ENCODE assay signal across 10 mouse cellular contexts in the genomic region with DNA sequence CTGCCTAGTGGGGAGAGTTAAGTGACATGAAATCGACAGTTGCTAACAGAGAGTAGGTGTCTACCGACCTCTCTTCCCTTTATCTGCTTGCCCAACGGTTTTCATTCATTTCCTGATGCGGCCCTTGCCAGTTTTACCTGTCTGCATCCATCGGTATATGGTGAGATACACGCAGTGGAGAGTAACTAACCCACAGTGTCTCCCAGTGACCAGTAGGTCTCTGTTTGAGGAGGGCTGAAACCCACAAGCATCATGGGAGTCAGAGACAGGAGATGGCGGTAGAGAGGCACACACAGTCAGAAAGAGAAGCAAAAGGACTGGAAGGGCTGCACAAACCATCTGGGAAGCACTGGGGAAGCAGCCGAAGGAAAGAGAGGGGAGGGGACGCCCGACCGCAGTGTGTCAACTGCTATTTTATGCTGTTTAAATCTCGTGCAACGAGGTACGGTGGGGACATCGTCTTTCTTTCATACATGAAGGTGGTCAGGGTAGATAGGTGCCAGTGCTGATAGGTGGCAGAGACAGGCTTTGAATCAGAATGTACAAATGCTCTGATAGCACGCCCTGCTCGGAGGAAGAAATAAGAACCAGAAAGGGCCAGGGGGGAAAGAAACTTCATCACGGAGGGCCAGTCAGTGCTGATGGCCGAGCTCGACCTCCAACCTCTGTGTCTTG. TPM values are rescaled to one million over a fixed set of nuclear protein-coding genes. Genes with fewer than 3 reads are reported as not detected.
DNase-seq lines count a peak whose midpoint lies in the region; ATAC-seq and TF ChIP-seq lines count a peak whose summit lies in the region.
"Had no signal": no experiment of that assay in that cellular context is flagged by ENCODE, and none has a peak within 500 bp of the region (broad histone marks: within the 10 kb centered on the region; RNA-seq: fewer than 3 reads in every experiment).

No protein-coding gene starts in this region.

- H3K27ac ChIP-seq in hindbrain, postnatal 0 days, result no peak overlapping the region
- H3K27ac ChIP-seq in hindbrain, embryonic 14.5 days, result no peak overlapping the region
- no peak overlapping the region for H3K27ac ChIP-seq in liver, embryonic 14.5 days
- H3K27ac ChIP-seq: hindbrain, embryonic 15.5 days; lung, embryonic 15.5 days had no signal

- no peak for DNase-seq in hindbrain, postnatal 0 days (ENCODE audit: low spot score)
- no peak for DNase-seq in hindbrain, embryonic 14.5 days (ENCODE audit: low spot score)
- DNase-seq in CD4-positive, CD25-positive, alpha-beta regulatory T cell, adult 2 months (ENCODE audit: low read depth, low spot score), result peak; percentile 74
- DNase-seq in brain, adult 2 months (ENCODE audit: low read depth, low spot score), result peak; percentile 21
- DNase-seq in liver, embryonic 14.5 days (ENCODE audit: low read depth in 3 of 3, low spot score in 3 of 3), result no peak
- no peak for DNase-seq in adrenal gland, postnatal 10 days
- DNase-seq in heart, adult 9 months (ENCODE audit: low spot score in 2 of 2), result no peak
- DNase-seq in adrenal gland, adult 8-10 months, result no peak

- peaks cover 4% of the 10 kb centered on the region; the same call in 1 of the 2 replicates for H3K9me3 ChIP-seq in hindbrain, postnatal 0 days (ENCODE audit: low read length)
- H3K9me3 ChIP-seq in hindbrain, embryonic 14.5 days (ENCODE audit: control insufficient read depth, low read length), result no peaks in the 10 kb centered on the region
- no peaks in the 10 kb centered on the region; the same call in 1 of the 2 replicates for H3K9me3 ChIP-seq in liver, embryonic 14.5 days (ENCODE audit: control insufficient read depth, low read length)
- H3K9me3 ChIP-seq: hindbrain, embryonic 15.5 days; lung, embryonic 15.5 days had no signal

- H3K27me3 ChIP-seq in hindbrain, postnatal 0 days (ENCODE audit: insufficient read depth, low read length), result no peaks in the 10 kb centered on the region
- no peaks in the 10 kb centered on the region for H3K27me3 ChIP-seq in hindbrain, embryonic 14.5 days (ENCODE audit: control insufficient read depth, insufficient read depth, low read length)
- H3K27me3 ChIP-seq in liver, embryonic 14.5 days (ENCODE audit: control insufficient read depth, insufficient read depth, low read length), result no peaks in the 10 kb centered on the region
- H3K27me3 ChIP-seq: hindbrain, embryonic 15.5 days; lung, embryonic 15.5 days had no signal

- TF ChIP-seq EP300 in liver, embryonic 14.5 days (IDR thresholded peaks at IDR 0.05; ENCODE audit: low read depth), result peak; percentile 30; the same call in 1 of the 2 replicates

- WGBS in hindbrain, postnatal 0 days, result 83% methylated on average over 20 of the region's 20 CpGs
- WGBS in hindbrain, embryonic 14.5 days, result 83% methylated on average over 20 of the region's 20 CpGs
- 26% methylated on average over 20 of the region's 20 CpGs for WGBS in liver, embryonic 14.5 days (ENCODE audit: insufficient replicate concordance)

- H3K4me1 ChIP-seq in hindbrain, postnatal 0 days (ENCODE audit: insufficient read depth, low read length), result no peaks in the 10 kb centered on the region
- no peaks in the 10 kb centered on the region for H3K4me1 ChIP-seq in hindbrain, embryonic 14.5 days (replicated peaks; ENCODE audit: control insufficient read depth, insufficient read depth, low read length)
- H3K4me1 ChIP-seq in liver, embryonic 14.5 days (replicated peaks; ENCODE audit: control insufficient read depth in 2 of 2, insufficient read depth in 2 of 2, low read length in 1 of 2), result peaks cover 10 to 14% of the 10 kb centered on the region in 2 experiments
- H3K4me1 ChIP-seq: hindbrain, embryonic 15.5 days had no signal

- no peak overlapping the region for H3K4me2 ChIP-seq in hindbrain, postnatal 0 days (ENCODE audit: low read depth, low read length)
- no peak overlapping the region for H3K4me2 ChIP-seq in hindbrain, embryonic 14.5 days (replicated peaks)
- peak overlapping the region; percentile 59 for H3K4me2 ChIP-seq in liver, embryonic 14.5 days (ENCODE audit: low read depth)
- H3K4me2 ChIP-seq: hindbrain, embryonic 15.5 days; lung, embryonic 15.5 days had no signal

- H3K9ac ChIP-seq in hindbrain, postnatal 0 days (replicated peaks; ENCODE audit: low read length), result no peak overlapping the region
- no peak overlapping the region for H3K9ac ChIP-seq in hindbrain, embryonic 14.5 days
- H3K9ac ChIP-seq in liver, embryonic 14.5 days (replicated peaks), result 0 out of 2 replicates have a peak overlapping the region, but pooled peaks have one; percentile 18
- H3K9ac ChIP-seq: hindbrain, embryonic 15.5 days; lung, embryonic 15.5 days had no signal

- no peak for ATAC-seq in hindbrain, postnatal 0 days
- ATAC-seq in hindbrain, embryonic 14.5 days (ENCODE audit: low FRiP score), result no peak
- ATAC-seq in liver, embryonic 14.5 days (ENCODE audit: insufficient read depth), result peak; percentile 56

- no peaks in the 10 kb centered on the region for H3K36me3 ChIP-seq in hindbrain, postnatal 0 days (ENCODE audit: insufficient read depth, low read length)
- H3K36me3 ChIP-seq in hindbrain, embryonic 14.5 days (replicated peaks; ENCODE audit: control insufficient read depth, insufficient read depth), result no peaks in the 10 kb centered on the region
- no peaks in the 10 kb centered on the region for H3K36me3 ChIP-seq in liver, embryonic 14.5 days (replicated peaks; ENCODE audit: control insufficient read depth, insufficient read depth, low read depth)
- H3K36me3 ChIP-seq: hindbrain, embryonic 15.5 days; lung, embryonic 15.5 days had no signal

- H3K4me3 ChIP-seq in hindbrain, postnatal 0 days (ENCODE audit: low read length), result no peak overlapping the region
- no peak overlapping the region for H3K4me3 ChIP-seq in hindbrain, embryonic 14.5 days (replicated peaks; ENCODE audit: low read length)
- H3K4me3 ChIP-seq in liver, embryonic 14.5 days (ENCODE audit: insufficient read depth in 1 of 2, low read depth in 2 of 2, low read length in 2 of 2), result peak overlapping the region; percentile 18 to 21; a peak in 1 of 4 replicates
- H3K4me3 ChIP-seq: hindbrain, embryonic 15.5 days; lung, embryonic 15.5 days had no signal

- TF ChIP-seq CTCF in hindbrain, postnatal 0 days (IDR thresholded peaks at IDR 0.05; ENCODE audit: low read depth), result peak; percentile 40
- TF ChIP-seq CTCF in liver, embryonic 14.5 days (IDR thresholded peaks at IDR 0.05; ENCODE audit: low read depth), result peak; percentile 44

RNA-seq across cellular contexts. Expression of gene Gm11639, which starts 23.8 kb away (rescaled TPM):
- 0.11 TPM in 1 of 2 replicates, not detected in the other for total RNA-seq in hindbrain, postnatal 0 days (2014; rRNA removed)
- 0.05 and 0.43 TPM in 2 replicates for polyA plus RNA-seq in hindbrain, postnatal 0 days (2015; fragmentation: Nextera tagmentation; extraction: Ambion mirVana)
- polyA plus RNA-seq in hindbrain, embryonic 14.5 days (2014; fragmentation: Nextera tagmentation; extraction: Ambion mirVana), result 0.03 and 0.21 TPM in 2 replicates
- 0.01 and 0.02 TPM in 2 replicates for polyA plus RNA-seq in liver, embryonic 14.5 days (2012; rRNA removed)
- 0.04 and 0.06 TPM in 2 replicates for polyA plus RNA-seq in liver, embryonic 14.5 days (2014; fragmentation: Nextera tagmentation; extraction: Ambion mirVana)
- total RNA-seq in adrenal gland, postnatal 10 days (2021), result under 1 TPM; 0.12 TPM
- under 1 TPM; 0.03 TPM for total RNA-seq in adrenal gland, adult 8-10 months (2022)
- polyA plus RNA-seq: lung, embryonic 15.5 days had no signal

RNA-seq across cellular contexts. Expression of gene Itgb3, which starts 53.9 kb away (rescaled TPM):
- 1.7 TPM in 2 replicates for total RNA-seq in hindbrain, postnatal 0 days (2014; rRNA removed)
- polyA plus RNA-seq in hindbrain, postnatal 0 days (2015; fragmentation: Nextera tagmentation; extraction: Ambion mirVana), result 0.82 and 1.0 TPM in 2 replicates
- 0.43 and 0.68 TPM in 2 replicates for polyA plus RNA-seq in hindbrain, embryonic 14.5 days (2014; fragmentation: Nextera tagmentation; extraction: Ambion mirVana)
- polyA plus RNA-seq in liver, embryonic 14.5 days (2012; rRNA removed), result 10.1 and 11.2 TPM in 2 replicates
- 5.7 and 6.9 TPM in 2 replicates for polyA plus RNA-seq in liver, embryonic 14.5 days (2014; fragmentation: Nextera tagmentation; extraction: Ambion mirVana)
- total RNA-seq in adrenal gland, postnatal 10 days (2021), result 10 to 100 TPM in 1 of 2 experiments, 1 to 10 TPM in 1; 9.4 to 15.4 TPM
- 10 to 100 TPM in 1 of 4 experiments, 1 to 10 TPM in 3; 6.2 to 11.5 (median 7.9) TPM for total RNA-seq in adrenal gland, adult 8-10 months (2022)

Comparison
In these comparisons a context has a peak if more than half of its experiments do, and no peak if none do; other contexts are left out.
1. DNase-seq: peak in CD4-positive, CD25-positive, alpha-beta regulatory T cell, adult 2 months (single experiment) and brain, adult 2 months (single experiment); none in hindbrain, postnatal 0 days (single experiment), hindbrain, embryonic 14.5 days (single experiment), liver, embryonic 14.5 days (0 of 3), adrenal gland, postnatal 10 days (single experiment), heart, adult 9 months (0 of 2) and adrenal gland, adult 8-10 months (single experiment).
2. H3K4me3 ChIP-seq: peak in liver, embryonic 14.5 days (2 of 2); none in hindbrain, postnatal 0 days (single experiment) and hindbrain, embryonic 14.5 days (single experiment).